Mouse (Mus musculus) hematopoietic stem cell, adult 5-6 weeks (primary cell): Measurements from ENCODE around the gene Spc25. TPM values are rescaled to one million over a fixed set of nuclear protein-coding genes. Genes with fewer than 3 reads are reported as not detected.

ENCODE experiments used
- ATAC-seq, 2 experiments: fragments of 125-278 bp in 1 of 2; replicated peaks in 1 of 2; 2 replicates each; pipeline ENCODE4 v1.8.0; 2016 to 2017; ENCODE audit warnings: inconsistent platforms in 2 of 2, mild to moderate bottlenecking in 2 of 2, moderate number of reproducible peaks in 2 of 2, low read depth in 1 of 2, moderate TSS enrichment in 1 of 2; ENCODE audit not compliant: low FRiP score in 2 of 2, poor library complexity in 2 of 2, severe bottlenecking in 2 of 2, insufficient read depth in 1 of 2, low TSS enrichment in 1 of 2
- total RNA-seq: library from RNA; stranded (forward); fragments of 172-1452, 232-1000 nt; gene quantifications from 2 replicates; pipeline ENCODE4 v1.2.3, GENCODE M21; 2017

Gene Spc25
- total RNA-seq, 1 experiment from 2014 or later, result 106 TPM

GRCm38 (mm10) chr2:69205185-69205584 lies 809 bp downstream of the Spc25 start:
- ATAC-seq, result no peak

GRCm38 (mm10) chr2:69193555-69193954 lies 12.4 kb downstream of the Spc25 start:
- ATAC-seq, result no peak

GRCm38 (mm10) chr2:69191059-69191458 lies 14.9 kb downstream of the Spc25 start:
- ATAC-seq, result no peak

GRCm38 (mm10) chr2:69189222-69189621 lies 16.8 kb downstream of the Spc25 start:
- ATAC-seq, result no peak

GRCm38 (mm10) chr2:69188732-69189131 lies 17.3 kb downstream of the Spc25 start:
- no peak for ATAC-seq

GRCm38 (mm10) chr2:69187990-69188389 lies 18.0 kb downstream of the Spc25 start:
- ATAC-seq, result no peak

- ATAC-seq, result no peak
Measured at GRCm38 (mm10) chr2:69179721-69180120, 26.3 kb downstream of the Spc25 start.

GRCm38 (mm10) chr2:69175296-69175695 lies 30.7 kb downstream of the Spc25 start:
- ATAC-seq, result no peak

GRCm38 (mm10) chr2:69170395-69171077 lies 35.5 kb downstream of the Spc25 start:
- no peak for ATAC-seq

GRCm38 (mm10) chr2:69158907-69159306 lies 47.1 kb downstream of the Spc25 start:
- ATAC-seq, result no peak

- ATAC-seq, result no peak
Measured at GRCm38 (mm10) chr2:69156283-69156682, 49.7 kb downstream of the Spc25 start.

GRCm38 (mm10) chr2:69155861-69156260 lies 50.1 kb downstream of the Spc25 start:
- no peak for ATAC-seq

GRCm38 (mm10) chr2:69150841-69151240 lies 55.2 kb downstream of the Spc25 start:
- no peak for ATAC-seq

GRCm38 (mm10) chr2:69149154-69149553 lies 56.8 kb downstream of the Spc25 start:
- peak in 1 of 2 experiments; percentile 36; a peak in 1 of 4 replicates for ATAC-seq

GRCm38 (mm10) chr2:69148691-69149090 lies 57.3 kb downstream of the Spc25 start:
- ATAC-seq, result no peak

Other genes starting within 250 kb of the Spc25 start
- 1.0 TPM in 1 of 2 replicates, not detected in the other for gene Nostrin, start 70.4 kb downstream of the Spc25 start, total RNA-seq
- not detected in 2 replicates for gene G6pc2, start 4.9 kb upstream of the Spc25 start, total RNA-seq
- not detected in 2 replicates for gene Abcb11, start 136.4 kb upstream of the Spc25 start, total RNA-seq
- 1.4 and 2.3 TPM in 2 replicates for gene Dhrs9, start 174.3 kb upstream of the Spc25 start, total RNA-seq